Mouse (Mus musculus) forebrain, embryonic 12.5 days (tissue): ENCODE results near the gene Mmp24. TPM values are rescaled to one million over a fixed set of nuclear protein-coding genes. Genes with fewer than 3 reads are reported as not detected.

Experiments used
- ATAC-seq: fragments of 200-750 bp; cut with Nextera tagmentation; 2 replicates; pipeline ENCODE4 v1.8.0; 2017; ENCODE audit warnings: moderate TSS enrichment; ENCODE audit not compliant: low FRiP score
- H3K27ac ChIP-seq: fragments of 300-500 bp; sonication (generic); 2 replicates; pipeline ENCODE4 v1.5.1; 2016; ENCODE audit warnings: mild to moderate bottlenecking
- H3K27me3 ChIP-seq: fragments of 300-500 bp; sonication (generic); 2 replicates; pipeline ENCODE4 v1.6.1; 2016; ENCODE audit warnings: mild to moderate bottlenecking
- H3K36me3 ChIP-seq: fragments of 300-500 bp; sonication (generic); replicated peaks from 2 replicates; pipeline ENCODE4 v1.6.1; 2016; ENCODE audit warnings: mild to moderate bottlenecking
- H3K4me1 ChIP-seq: fragments of 300-500 bp; sonication (generic); 2 replicates; pipeline ENCODE4 v1.6.1; 2016
- H3K4me2 ChIP-seq: fragments of 300-500 bp; sonication (generic); 2 replicates; pipeline ENCODE4 v1.6.1; 2016; ENCODE audit warnings: mild to moderate bottlenecking, moderate library complexity
- H3K4me3 ChIP-seq: fragments of 300-500 bp; sonication (generic); replicated peaks from 2 replicates; pipeline ENCODE4 v1.5.1; 2016; ENCODE audit warnings: mild to moderate bottlenecking
- H3K9ac ChIP-seq: fragments of 300-500 bp; sonication (generic); 2 replicates; pipeline ENCODE4 v1.6.1; 2016; ENCODE audit warnings: mild to moderate bottlenecking
- H3K9me3 ChIP-seq: fragments of 300-500 bp; sonication (generic); 2 replicates; pipeline ENCODE4 v1.6.1; 2016
- WGBS: fragments of 180-500 bp; shearing (Covaris S2); methylation state at CpG from one replicate; pipeline ENCODE4 v1.1.7; 2016; 5-methylcytosine and 5-hydroxymethylcytosine counted together
- polyA plus RNA-seq: library from polyadenylated mRNA; unstranded; fragments of >200 nt; fragmentation: Nextera tagmentation; extraction: Ambion mirVana; gene quantifications from 2 replicates; pipeline ENCODE4 v1.2.1, GENCODE M21; 2016

The Mmp24 gene
- polyA plus RNA-seq, 1 experiment from 2014 or later: 4.4 TPM

GRCm38 (mm10) chr2:155849464-155849863 lies 74.3 kb downstream of the Mmp24 start:
- Histone ChIP-seq H3K9me3 (no peaks in the 10 kb centered on the region), H3K9ac (no peak overlapping the region), H3K4me1 (no peaks in the 10 kb centered on the region), H3K4me2 (no peak overlapping the region), H3K27me3 (no peaks in the 10 kb centered on the region), H3K27ac (no peak overlapping the region), H3K36me3 (peaks cover 56% of the 10 kb centered on the region), H3K4me3 (no peak overlapping the region)
- WGBS: 71% methylated on average over 7 of the region's 7 CpGs
- no peak for ATAC-seq

- Histone ChIP-seq H3K4me1 (no peaks in the 10 kb centered on the region), H3K9me3 (no peaks in the 10 kb centered on the region), H3K27me3 (no peaks in the 10 kb centered on the region), H3K27ac (no peak overlapping the region), H3K36me3 (peaks cover 53% of the 10 kb centered on the region), H3K4me3 (no peak overlapping the region), H3K4me2 (no peak overlapping the region), H3K9ac (no peak overlapping the region)
- no peak for ATAC-seq
- 90% methylated on average over 7 of the region's 7 CpGs for WGBS
These were observed 75.0 kb downstream of the Mmp24 start for GRCm38 (mm10) chr2:155850120-155850519.

- Histone ChIP-seq H3K9me3 (no peaks in the 10 kb centered on the region), H3K27ac (no peak overlapping the region), H3K36me3 (peaks cover 47% of the 10 kb centered on the region), H3K4me1 (no peaks in the 10 kb centered on the region), H3K4me2 (no peak overlapping the region), H3K9ac (no peak overlapping the region), H3K4me3 (no peak overlapping the region), H3K27me3 (no peaks in the 10 kb centered on the region)
- no peak for ATAC-seq
- WGBS: 89% methylated on average over 5 of the region's 5 CpGs
These were observed 77.4 kb downstream of the Mmp24 start for GRCm38 (mm10) chr2:155852536-155852935.

GRCm38 (mm10) chr2:155860102-155860501 lies 85.0 kb downstream of the Mmp24 start:
- Histone ChIP-seq H3K27ac (0 out of 2 replicates have a peak overlapping the region, but pooled peaks have one; percentile 8), H3K36me3 (peaks cover 15% of the 10 kb centered on the region), H3K9me3 (no peaks in the 10 kb centered on the region), H3K4me1 (peaks cover 6% of the 10 kb centered on the region; the same call in 1 of the 2 replicates), H3K9ac (no peak overlapping the region), H3K4me3 (no peak overlapping the region), H3K27me3 (no peaks in the 10 kb centered on the region), H3K4me2 (no peak overlapping the region)
- WGBS: 87% methylated on average over 7 of the region's 7 CpGs
- ATAC-seq: no peak

- H3K4me2 ChIP-seq: no peak overlapping the region
- no peak overlapping the region for H3K4me3 ChIP-seq
- H3K27ac ChIP-seq: no peak overlapping the region
- no peaks in the 10 kb centered on the region for H3K27me3 ChIP-seq
- no peaks in the 10 kb centered on the region for H3K9me3 ChIP-seq
- ATAC-seq: no peak
- peaks cover 4% of the 10 kb centered on the region for H3K36me3 ChIP-seq
- WGBS: 90% methylated on average over 6 of the region's 6 CpGs
- peaks cover 6% of the 10 kb centered on the region; the same call in 1 of the 2 replicates for H3K4me1 ChIP-seq
- no peak overlapping the region for H3K9ac ChIP-seq
These were observed 86.4 kb downstream of the Mmp24 start for GRCm38 (mm10) chr2:155861581-155861980.

GRCm38 (mm10) chr2:155862573-155863300 lies 87.6 kb downstream of the Mmp24 start:
- Histone ChIP-seq H3K9ac (no peak overlapping the region), H3K27ac (0 out of 2 replicates have a peak overlapping the region, but pooled peaks have one; percentile 36), H3K4me2 (peak overlapping the region; percentile 4; the same call in 1 of the 2 replicates), H3K36me3 (peaks cover 2% of the 10 kb centered on the region), H3K4me1 (peaks cover 6% of the 10 kb centered on the region; the same call in 1 of the 2 replicates), H3K4me3 (no peak overlapping the region), H3K27me3 (no peaks in the 10 kb centered on the region), H3K9me3 (no peaks in the 10 kb centered on the region)
- ATAC-seq: peak; percentile 90
- 69% methylated on average over 13 of the region's 13 CpGs for WGBS

GRCm38 (mm10) chr2:155863301-155863867 lies 88.2 kb downstream of the Mmp24 start:
- Histone ChIP-seq H3K9me3 (no peaks in the 10 kb centered on the region), H3K36me3 (peaks cover under 1% of the 10 kb centered on the region), H3K4me2 (peak overlapping the region; percentile 4; the same call in 1 of the 2 replicates), H3K4me1 (peaks cover 6% of the 10 kb centered on the region; the same call in 1 of the 2 replicates), H3K9ac (no peak overlapping the region), H3K27ac (peak overlapping the region; percentile 27; the same call in 1 of the 2 replicates), H3K27me3 (no peaks in the 10 kb centered on the region), H3K4me3 (no peak overlapping the region)
- ATAC-seq: peak; percentile 80
- WGBS: 56% methylated on average over 11 of the region's 11 CpGs

Other genes with a start within 250 kb of the Mmp24 start
- gene Gss, start 182.5 kb upstream of the Mmp24 start, polyA plus RNA-seq: 16.6 and 20.0 TPM in 2 replicates
- gene Myh7b, start 164.1 kb upstream of the Mmp24 start, polyA plus RNA-seq: 0.66 and 1.0 TPM in 2 replicates
- 159 and 167 TPM in 2 replicates for gene Trpc4ap, start 83.0 kb upstream of the Mmp24 start, polyA plus RNA-seq
- 32.6 and 33.0 TPM in 2 replicates for gene Edem2, start 45.9 kb upstream of the Mmp24 start, polyA plus RNA-seq
- not detected in 2 replicates for gene Gm17581, start 39.5 kb upstream of the Mmp24 start, polyA plus RNA-seq
- gene Procr, start 24.2 kb upstream of the Mmp24 start, polyA plus RNA-seq: 1.4 and 2.6 TPM in 2 replicates
- gene BC029722, start 44.1 kb downstream of the Mmp24 start, polyA plus RNA-seq: 12.0 and 13.4 TPM in 2 replicates
- 159 and 160 TPM in 2 replicates for gene Eif6, start 51.6 kb downstream of the Mmp24 start, polyA plus RNA-seq
- 0.50 and 0.68 TPM in 2 replicates for gene Fam83c, start 59.5 kb downstream of the Mmp24 start, polyA plus RNA-seq
- 67.3 and 72.9 TPM in 2 replicates for gene Uqcc1, start 155.0 kb downstream of the Mmp24 start, polyA plus RNA-seq
- not detected in 2 replicates for gene Gm15557, start 165.4 kb downstream of the Mmp24 start, polyA plus RNA-seq
- gene Gdf5, start 170.0 kb downstream of the Mmp24 start, polyA plus RNA-seq: 2.1 and 2.9 TPM in 2 replicates
- 28.9 and 30.5 TPM in 2 replicates for gene Cep250, start 181.1 kb downstream of the Mmp24 start, polyA plus RNA-seq
- gene 6430550D23Rik, start 232.6 kb downstream of the Mmp24 start, polyA plus RNA-seq: 1.3 TPM in 2 replicates
- 196 and 199 TPM in 2 replicates for gene Ergic3, start 232.7 kb downstream of the Mmp24 start, polyA plus RNA-seq